Mouse (Mus musculus) induced T-regulatory cell, adult 2 months (primary cell): ENCODE measurements around the gene Tbc1d20.

Experiments used
- DNase-seq: peaks from one replicate; pipeline ENCODE4 v3.0.0-alpha.2; 2012; ENCODE audit warnings: low read depth

Tbc1d20 gene

DNA sequence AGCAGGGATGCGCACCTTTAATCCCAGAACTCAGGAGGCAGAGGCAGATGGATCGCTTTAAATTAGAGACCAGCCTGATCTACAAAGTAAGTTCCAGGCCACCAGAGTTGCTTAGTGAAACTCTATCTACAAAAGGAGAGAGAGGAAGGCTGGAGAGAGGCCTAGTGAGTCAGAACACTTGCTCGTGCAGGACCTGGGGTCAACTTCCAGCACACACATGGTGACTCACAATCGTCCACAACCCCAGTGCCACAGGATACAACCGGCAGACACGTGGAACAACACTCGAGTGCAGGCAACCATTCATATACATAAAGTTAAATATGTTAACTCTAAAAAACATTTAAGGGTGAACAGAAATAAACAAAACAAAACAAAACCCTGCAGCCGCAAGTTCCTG lies 33.0 kb downstream of the Tbc1d20 start:
- DNase-seq = no peak

DNA sequence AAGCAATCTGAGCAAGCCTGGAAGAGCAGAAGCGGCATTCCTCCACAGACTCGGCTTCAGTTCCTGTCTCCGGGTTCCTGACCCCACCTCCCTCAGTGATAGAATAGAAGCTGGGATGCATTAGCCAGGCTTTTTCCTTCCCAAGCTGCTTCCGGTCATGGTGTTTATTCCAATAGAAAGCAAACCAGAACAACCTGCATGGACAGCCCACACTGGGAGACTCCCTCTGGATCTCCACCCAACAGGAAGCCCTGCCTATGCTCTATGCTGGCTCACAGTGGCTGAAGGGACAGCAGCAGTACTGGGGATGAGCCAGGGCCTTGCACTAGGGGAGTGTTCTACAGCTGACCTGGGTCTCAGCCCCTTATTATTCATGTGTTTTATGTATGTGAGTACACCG lies 34.4 kb downstream of the Tbc1d20 start:
- DNase-seq = no peak

DNA sequence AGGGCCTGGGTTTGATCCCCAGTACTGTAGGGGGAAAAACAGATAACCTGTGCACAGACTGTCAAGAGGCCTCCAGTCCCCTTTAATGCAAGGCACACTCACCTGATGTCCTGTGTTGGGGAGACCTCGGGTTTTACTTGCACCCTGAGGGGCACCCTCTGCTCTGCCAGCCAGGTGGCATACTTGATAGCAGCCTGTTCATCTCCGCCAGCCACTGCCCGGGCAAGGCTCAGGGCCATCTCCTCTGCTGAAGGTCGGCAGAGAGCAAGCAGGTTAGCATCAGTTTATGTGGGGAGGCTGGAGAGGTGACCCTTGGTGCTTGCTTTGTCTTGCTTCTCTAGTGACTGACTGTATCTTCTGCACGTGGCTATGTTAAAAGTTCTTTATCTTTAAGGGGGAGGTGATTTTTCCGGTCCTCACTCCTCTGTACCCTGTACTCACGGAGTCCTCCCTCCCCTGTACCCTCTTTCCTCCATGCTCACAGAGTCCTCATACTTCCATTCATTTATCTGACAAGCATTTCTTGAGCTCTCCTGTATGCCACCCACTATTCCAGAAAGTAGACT lies 37.3 kb downstream of the Tbc1d20 start:
- DNase-seq = peak; percentile 34

DNA sequence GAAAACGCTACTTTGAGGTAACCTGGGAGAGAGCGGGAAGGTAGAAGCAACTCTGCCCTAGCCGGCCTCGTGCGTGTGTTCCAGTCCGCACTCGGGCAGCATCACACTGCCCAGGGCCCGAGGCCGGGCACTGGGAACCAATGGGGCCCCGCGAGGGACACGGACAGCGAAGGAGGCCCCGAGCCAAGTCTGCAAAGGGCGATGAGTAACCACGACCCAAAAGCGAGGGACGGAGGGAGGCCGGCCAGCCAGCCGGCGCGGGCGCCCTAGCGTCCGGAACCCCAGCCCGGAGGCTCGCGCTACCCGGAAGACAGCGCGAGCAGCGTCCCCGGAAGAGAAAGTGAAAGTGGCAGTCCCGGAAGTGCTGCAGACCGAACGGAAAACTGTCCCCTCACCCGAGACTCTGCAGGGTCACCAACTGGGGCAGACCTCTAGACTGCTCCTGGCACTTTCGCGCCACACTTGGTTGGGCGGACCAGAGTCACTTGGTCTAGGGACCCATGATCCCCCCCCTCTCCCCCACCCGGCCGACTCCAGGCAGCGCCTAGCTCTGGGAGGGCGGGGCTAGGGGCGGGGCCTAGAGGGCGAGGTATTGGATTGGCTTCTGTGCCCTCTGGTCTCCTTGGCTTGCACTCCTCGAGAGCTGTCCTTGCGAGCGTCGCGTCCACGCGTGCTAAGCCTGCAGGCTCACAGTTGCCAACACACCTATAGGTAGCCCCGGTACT lies 38.6 kb downstream of the Tbc1d20 start, which contains the start of gene Rbck1:
Gene Rbck1, minus strand, starts transcription at position 553 of the 725 bp plus-strand sequence.
- DNase-seq = peak; percentile 97

DNA sequence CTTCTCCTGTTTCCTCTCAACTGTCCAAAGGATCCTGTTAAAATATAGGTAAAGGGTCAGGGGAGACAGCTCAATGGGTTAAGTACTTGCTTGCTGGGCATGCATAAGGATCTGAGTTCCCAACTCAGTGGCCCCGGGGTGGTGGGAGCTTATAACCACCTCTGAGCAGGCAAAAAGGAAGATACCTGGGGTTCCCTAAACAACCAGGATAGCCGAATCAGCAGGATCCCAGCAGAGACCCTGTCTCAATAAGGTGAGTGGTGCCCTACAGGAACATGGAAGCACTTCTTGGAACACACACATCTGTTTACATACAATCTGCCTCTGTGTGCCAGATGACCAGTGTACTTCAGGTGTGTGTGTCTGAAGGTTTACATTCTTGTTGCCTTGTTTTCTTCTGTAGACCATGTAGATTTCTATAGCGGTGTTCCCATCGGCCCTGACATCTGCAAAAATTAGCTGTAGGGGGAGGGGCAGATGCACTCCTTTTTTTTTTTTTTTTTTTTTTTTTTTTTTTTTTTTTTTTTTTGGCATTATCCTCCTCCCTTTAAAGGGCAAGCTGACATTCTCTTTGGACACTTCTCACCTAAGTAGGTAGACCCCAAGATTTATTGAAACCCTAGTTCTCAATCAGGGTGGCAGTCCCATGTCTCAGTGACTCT lies 39.8 kb downstream of the Tbc1d20 start:
- DNase-seq = peak; percentile 35

DNA sequence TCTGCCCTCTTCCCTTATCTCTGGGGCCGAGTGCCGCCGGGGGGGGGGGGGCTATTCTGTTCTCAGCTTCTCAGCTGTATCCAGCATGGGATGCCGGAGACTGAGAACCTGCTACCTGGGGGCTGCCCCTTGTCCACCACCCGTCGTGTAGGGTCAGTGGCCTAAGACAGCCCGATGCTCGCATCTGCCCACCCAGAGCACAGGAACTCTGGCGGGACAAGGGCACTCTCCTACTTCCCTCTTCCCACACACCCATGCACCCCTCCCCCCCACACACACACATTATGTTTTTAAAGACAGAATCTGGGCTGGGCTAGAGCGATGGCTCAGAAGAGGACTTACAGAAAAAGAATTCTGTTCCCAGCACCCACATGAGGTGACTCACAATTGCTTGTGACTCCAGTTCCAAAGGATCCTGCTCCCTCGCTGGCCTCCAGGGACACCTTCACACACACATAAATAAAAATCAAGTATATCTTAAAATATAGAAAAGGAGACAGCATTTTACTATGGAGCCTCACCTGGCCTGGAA lies 41.7 kb downstream of the Tbc1d20 start:
- no peak for DNase-seq

DNA sequence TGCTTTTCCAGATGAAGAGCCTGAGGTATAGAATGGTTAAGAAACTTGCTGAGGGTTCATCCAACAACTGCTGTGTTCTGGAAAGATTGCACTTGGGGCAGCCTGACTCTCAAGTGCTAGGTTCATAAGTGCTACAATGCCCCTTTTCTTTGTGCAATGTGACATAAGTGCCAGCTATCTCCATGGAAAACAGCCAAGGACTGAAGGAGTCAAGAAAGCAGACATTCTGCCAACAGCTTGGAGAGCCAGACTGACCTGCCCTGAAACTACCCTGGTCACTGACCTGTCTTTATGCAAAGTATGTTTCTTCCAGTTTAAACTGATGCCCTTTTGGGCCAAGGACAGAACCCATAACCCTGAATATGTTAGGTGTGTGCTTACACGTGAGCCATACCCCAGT lies 43.2 kb downstream of the Tbc1d20 start:
- no peak for DNase-seq

DNA sequence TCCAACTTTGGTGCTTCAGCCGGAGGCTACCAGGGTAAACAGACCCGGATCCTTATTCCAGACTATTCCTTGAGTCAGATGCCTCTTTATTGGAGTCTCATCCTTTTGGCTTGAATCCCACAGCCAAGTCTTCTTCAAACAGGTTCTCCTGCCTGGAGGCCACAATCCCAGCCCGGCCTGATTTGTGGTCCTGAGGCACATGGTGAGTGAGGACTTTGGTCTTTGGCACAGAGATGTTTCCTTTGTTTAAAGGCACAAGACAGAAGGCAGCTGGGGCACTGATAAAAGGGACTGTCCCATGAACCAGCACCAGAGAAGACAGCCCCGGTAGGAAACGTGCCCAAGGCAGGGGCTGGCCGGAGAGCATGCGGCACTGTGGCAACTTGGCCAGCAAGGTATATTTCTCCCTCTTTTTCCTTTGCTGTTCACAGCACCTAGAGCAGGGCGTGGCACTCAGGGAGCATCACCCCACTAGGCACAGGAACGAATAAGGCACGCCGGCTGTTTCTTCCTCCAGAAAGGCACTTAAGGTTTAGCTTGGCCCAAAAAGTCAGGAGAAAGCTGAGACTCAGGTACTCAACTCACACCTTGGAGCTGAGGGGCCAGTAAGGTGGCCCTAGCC lies 44.1 kb downstream of the Tbc1d20 start:
- DNase-seq = no peak

DNA sequence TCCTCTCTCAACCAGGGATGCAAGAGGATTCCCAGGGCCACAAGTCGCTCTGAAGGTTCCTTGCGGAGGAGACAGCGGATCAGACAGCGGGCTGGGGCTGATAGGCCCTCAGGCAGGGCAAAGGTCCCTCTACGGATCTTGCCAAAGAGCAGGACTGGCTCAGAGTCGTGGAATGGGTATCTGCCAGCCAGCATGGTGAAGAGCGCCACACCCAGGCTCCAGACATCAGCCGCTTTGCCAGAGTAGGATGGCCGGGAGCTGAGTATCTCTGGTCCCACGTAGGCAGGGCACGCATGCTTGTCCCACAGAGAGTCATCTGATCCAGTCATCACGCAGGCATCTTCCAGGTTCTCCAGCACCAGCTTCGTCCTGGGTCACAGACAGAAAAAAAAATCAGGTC lies 44.7 kb downstream of the Tbc1d20 start:
- no peak for DNase-seq

DNA sequence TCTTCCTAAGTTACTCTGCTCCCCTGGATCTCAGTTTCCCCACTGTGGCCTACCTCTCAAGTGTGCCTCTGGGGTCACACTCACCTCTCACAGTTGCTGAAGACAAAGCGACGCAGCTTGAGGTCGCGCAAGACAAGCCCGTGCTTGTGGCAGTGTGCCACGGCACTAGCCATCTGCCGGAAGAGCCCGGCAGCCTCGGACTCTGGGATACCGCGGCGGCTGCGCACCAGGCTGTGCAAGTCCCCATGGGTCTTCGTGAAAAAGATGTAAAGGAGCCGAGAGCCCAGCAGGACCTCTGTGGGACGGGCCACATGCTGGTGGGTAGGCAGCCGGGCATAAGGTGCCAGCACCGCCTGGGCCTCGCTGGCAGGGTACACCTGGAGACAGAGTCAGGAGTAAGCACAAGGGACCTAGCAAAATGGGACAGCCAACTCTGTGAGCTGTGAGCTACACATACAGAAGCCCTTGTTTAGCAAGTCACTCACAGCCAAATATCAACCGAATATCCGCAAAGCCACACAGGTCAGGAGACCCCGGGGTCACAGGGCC lies 46.1 kb downstream of the Tbc1d20 start:
- DNase-seq = no peak

DNA sequence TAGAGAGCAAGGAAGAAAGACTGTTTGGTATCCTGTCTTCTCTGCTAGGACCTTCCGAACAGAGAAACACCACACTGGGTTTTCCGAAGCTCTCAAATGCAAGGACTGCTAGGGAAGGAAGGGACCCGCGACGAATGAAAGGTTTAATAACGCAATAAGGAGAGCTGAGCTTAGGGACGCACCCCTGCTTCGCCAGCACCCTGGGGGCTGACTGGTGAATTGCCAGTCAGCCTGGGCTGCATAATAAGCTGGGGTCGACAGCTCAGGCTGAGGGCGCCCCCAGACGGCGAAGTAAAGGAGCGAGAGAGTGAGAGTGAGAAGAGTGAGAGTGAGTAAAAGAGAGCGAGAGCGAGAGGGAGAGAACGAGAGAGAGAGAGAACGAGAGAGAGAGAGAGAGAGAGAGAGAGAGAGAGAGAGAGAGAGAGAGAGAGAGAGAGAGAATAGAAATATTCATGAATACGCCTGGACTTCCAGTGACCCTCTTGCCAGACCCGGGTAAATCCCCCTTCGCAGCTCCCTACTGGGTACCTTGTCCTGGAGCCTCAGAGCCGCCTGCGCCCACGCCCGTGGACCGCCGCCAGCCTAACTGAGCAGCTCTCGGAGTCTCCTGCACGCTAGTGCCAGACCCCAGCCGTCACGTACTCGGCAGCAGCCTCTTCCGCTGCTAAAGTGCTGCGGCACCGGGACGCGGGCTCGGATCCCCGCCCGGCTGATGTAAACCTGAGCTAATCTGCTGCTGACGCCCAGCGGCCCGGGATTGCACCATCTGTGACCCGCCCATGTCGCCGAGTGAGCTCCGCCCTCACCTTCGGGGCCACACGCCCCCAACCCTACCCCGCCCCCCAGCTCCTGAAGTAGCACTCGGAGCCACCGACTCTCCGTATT lies 49.9 kb downstream of the Tbc1d20 start, which contains the start of gene Trib3:
Gene Trib3, minus strand, starts transcription at position 704 of the 885 bp plus-strand sequence.
- DNase-seq = peak; percentile 92

DNA sequence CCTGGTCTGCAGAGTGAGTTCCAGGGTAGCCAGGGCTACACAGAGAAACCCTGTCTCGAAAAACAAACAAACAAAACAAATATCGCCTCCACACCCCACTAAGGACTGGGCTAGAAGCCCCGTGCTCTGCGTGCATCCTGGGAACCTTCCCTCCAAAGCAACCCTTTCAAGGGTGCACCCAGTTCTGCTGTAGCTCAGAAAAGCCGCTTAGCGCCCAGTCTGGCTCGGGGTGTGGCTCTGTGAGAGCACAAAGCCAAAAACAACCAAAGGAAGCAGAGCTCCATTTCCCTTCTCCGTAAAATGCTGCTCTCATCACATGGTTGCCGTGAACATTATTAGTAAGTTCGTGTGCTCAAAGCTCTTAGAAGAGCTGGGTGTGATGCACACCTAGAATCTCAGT lies 50.7 kb downstream of the Tbc1d20 start:
- peak; percentile 62 for DNase-seq

DNA sequence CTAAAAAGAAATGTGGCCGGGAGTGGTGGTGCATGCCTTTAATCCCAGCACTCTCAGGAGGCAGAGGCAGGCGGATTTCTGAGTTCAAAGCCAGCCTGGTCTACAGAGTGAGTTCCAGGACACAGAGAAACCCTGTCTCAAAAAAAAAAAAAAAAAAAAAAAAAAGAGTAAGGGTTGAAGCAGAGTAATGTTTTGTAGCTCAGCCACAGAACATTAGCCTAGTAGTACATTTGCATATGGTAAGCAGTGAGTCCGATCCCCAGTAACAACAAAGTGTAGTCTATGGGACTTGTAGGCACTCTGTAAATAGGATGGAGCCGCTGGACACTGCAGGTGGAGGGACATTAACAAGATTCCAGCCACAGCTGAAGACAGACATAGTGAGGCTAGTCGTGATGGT lies 51.3 kb downstream of the Tbc1d20 start:
- DNase-seq = no peak

DNA sequence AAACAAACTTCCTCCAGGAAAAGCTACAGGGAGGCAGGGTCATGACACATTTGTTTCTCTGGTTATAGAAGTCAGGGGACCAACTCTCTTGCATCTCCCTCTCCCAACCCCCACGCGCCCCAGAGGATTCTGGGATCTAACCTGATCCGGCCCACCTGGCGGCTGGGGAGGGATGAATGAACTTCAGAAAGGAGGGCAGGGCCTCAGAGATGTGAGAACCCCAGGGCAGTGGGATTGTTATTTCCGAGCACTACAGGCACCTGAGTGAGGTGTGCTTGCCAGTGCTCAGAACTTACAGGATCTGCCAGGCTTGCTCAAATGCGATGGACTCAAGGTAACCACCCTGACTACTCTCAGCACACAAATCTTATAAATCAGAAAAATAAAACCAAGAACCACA lies 51.8 kb downstream of the Tbc1d20 start:
- no peak for DNase-seq

DNA sequence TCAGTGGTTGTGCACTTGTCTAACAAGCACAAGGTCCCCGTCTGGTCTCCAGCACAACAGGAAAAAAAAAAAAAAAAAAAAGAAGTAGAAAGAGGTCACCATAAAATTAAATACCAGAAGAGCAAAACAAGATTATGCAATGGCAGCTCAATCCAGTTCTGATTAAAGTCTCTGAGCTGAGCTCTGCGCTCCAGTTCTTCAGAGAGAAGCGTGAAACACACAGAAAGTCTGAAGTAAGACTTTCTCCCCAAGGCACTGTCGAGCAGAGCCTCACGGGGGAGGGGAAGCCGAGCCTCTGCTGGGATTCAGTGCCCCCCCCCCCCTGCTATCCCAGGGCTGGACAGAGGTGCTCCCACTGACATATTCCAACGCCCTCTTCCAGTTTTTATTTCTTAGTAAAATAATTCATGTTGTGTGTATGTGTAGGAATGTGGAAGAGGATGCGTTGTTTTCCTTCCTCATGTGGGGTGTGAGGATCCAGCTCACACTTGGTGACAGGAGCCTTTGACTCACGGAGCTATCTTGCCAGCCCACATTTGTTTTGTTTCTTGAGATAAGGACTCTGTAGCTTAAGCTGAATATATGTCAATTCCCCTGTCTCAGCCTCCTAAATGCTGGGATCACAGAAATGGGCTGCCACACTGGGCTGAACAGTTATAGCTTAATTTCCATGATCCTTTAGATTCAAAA lies 53.3 kb downstream of the Tbc1d20 start:
- DNase-seq = no peak

DNA sequence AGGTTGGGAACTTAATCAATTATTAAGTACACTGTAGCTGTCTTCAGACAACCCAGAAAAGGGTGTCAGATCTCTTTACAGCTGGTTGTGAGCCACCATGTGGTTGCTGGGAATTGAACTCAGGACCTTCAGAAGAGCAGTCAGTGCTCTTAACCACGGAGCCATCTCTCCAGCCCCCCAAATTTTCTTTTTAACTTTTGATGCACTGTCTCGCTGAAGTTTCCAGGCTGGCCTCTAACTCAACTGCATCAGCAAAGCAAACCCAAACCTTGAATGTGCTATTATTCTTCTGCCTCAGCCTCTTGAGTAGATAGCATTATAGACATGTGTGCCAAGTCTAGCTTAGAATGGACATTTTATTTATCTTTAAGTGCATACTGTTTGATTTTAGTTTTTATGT lies 54.1 kb downstream of the Tbc1d20 start:
- no peak for DNase-seq

DNA sequence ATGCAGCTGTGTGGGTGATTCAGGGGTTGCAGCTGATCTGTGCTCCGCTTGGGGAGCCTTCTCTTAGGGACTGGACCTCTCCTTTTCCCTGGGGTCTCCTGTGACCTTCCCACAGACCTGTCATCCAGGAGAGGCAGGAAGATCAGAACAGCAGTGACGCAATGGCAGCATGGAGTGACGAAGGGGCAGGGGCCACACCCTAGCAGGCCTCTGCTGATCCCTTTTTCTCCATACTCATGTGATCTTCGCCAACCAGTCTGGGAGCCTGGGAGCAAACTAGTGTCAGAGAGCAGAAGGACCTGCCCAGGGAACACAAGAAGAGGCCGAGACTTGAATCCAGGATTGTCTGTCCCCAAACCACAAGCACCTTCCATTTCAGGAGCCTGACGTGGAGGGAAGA lies 55.6 kb downstream of the Tbc1d20 start:
- DNase-seq = no peak

DNA sequence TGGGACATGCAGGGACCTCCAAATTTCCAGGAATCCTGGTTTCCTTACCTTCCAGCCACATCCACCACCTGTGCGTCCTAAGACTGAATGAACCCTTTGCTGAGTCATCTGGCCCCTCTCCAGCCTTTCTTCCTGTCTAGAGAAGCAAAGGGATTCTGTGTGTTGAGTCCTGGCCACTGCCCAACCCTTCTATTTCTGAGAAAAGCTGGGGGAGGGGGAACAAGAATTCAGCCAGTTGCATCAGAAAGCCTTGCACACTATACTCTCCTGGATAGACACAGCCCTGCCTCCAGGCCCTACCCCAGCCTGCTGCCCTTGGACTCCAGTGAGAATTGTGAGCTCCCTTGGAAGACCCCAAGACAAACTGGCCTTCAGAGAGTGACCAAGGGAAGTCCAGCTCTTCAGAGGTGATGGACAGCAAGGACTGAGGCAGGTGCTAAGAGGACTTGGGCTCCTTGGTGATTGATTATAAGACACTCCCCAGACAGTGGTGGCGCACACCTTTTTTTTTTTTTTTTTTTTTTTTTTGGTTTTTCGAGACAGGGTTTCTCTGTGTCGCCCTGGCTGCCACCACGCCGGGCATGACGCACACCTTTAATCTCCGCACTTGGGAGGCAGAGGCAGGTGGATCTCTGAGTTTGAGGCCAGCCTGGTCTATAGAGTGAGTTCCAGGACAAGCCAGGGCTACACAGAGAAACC lies 56.4 kb downstream of the Tbc1d20 start:
- DNase-seq = no peak

DNA sequence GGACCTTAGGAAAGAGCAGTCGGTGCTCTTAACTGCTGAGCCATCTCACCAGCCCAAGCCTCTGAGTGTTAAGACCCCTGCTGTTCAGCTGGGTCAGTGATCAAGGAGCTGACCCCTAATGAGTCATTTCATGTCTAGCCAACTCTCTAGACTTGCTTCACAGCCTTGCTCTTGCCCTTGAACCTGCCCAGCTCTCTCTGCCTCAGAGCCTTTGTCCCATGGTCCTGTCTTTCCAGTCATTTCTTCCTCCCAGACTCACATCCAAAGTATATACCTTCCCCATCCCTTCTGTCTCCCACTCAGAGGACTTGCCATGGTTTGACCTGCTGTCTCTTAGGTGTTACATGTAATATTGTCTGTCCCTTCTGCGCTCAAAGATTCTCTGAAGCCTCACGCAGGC lies 63.6 kb downstream of the Tbc1d20 start:
- DNase-seq = no peak

DNA sequence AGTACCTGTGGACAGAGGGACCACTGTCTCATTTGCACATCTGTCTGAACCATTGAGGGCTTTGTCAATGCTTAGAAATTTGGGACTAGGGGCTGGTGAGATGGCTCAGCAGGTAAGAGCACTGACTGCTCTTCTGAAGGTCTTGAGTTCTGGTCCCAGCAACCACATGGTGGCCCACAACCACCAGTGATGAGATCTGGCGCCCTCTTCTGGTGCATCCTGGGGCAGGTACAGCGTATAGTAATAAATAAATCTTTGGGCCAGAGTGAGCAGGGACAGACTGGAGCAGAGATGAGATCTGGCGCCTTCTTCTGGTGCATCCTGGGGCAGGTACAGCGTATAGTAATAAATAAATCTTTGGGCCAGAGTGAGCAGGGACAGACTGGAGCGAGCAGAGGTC lies 65.3 kb downstream of the Tbc1d20 start:
- DNase-seq = peak; percentile 55
